Mouse (Mus musculus) thymus, postnatal 25 days (tissue): ENCODE results near the gene Eid1.

Experiments used
- DNase-seq: peaks from one replicate; pipeline ENCODE4 v3.0.0; 2022

Gene Eid1

GRCm38 (mm10) chr2:125672957-125673631 lies at the start of gene Eid1:
Gene Eid1 (plus strand): TSS chr2:125673095.
- peak; percentile 77 for DNase-seq

- DNase-seq = no peak
These were observed 49.7 kb upstream of the Eid1 start for GRCm38 (mm10) chr2:125623211-125623610.

- peak; percentile 9 for DNase-seq
These were observed 48.7 kb upstream of the Eid1 start for GRCm38 (mm10) chr2:125624127-125624685.

GRCm38 (mm10) chr2:125624837-125625351 lies 48.0 kb upstream of the Eid1 start, which contains the start of gene Cep152:
Gene Cep152 (minus strand): TSS chr2:125625113.
- DNase-seq = peak; percentile 97

- DNase-seq = no peak
These were observed 46.4 kb upstream of the Eid1 start for GRCm38 (mm10) chr2:125626536-125626935.

GRCm38 (mm10) chr2:125628487-125628886 lies 44.4 kb upstream of the Eid1 start:
- DNase-seq = no peak

GRCm38 (mm10) chr2:125630010-125630409 lies 42.9 kb upstream of the Eid1 start:
- DNase-seq = no peak

GRCm38 (mm10) chr2:125637331-125637730 lies 35.6 kb upstream of the Eid1 start:
- no peak for DNase-seq

GRCm38 (mm10) chr2:125644912-125645311 lies 28.0 kb upstream of the Eid1 start:
- DNase-seq = no peak

GRCm38 (mm10) chr2:125650038-125650437 lies 22.9 kb upstream of the Eid1 start:
- DNase-seq = no peak

- no peak for DNase-seq
These were observed 22.0 kb upstream of the Eid1 start for GRCm38 (mm10) chr2:125650742-125651352.

GRCm38 (mm10) chr2:125651563-125651962 lies 21.3 kb upstream of the Eid1 start:
- DNase-seq = no peak

GRCm38 (mm10) chr2:125653286-125653685 lies 19.6 kb upstream of the Eid1 start:
- DNase-seq = no peak

- no peak for DNase-seq
These were observed 17.5 kb upstream of the Eid1 start for GRCm38 (mm10) chr2:125655391-125655790.

GRCm38 (mm10) chr2:125659823-125660536 lies 12.9 kb upstream of the Eid1 start:
- peak; percentile 76 for DNase-seq

- DNase-seq = peak; percentile 35
These were observed 12.3 kb upstream of the Eid1 start for GRCm38 (mm10) chr2:125660537-125661130.

GRCm38 (mm10) chr2:125661156-125661555 lies 11.7 kb upstream of the Eid1 start:
- no peak for DNase-seq

GRCm38 (mm10) chr2:125662517-125662916 lies 10.4 kb upstream of the Eid1 start:
- DNase-seq = no peak

- DNase-seq = no peak
These were observed 7.7 kb upstream of the Eid1 start for GRCm38 (mm10) chr2:125665213-125665612.

- no peak for DNase-seq
These were observed 7.0 kb upstream of the Eid1 start for GRCm38 (mm10) chr2:125665909-125666308.

- no peak for DNase-seq
These were observed 6.2 kb upstream of the Eid1 start for GRCm38 (mm10) chr2:125666668-125667067.

- no peak for DNase-seq
These were observed 5.7 kb upstream of the Eid1 start for GRCm38 (mm10) chr2:125667184-125667583.

- no peak for DNase-seq
These were observed 5.2 kb upstream of the Eid1 start for GRCm38 (mm10) chr2:125667721-125668120.
